Mouse (Mus musculus): ENCODE data around the gene Gm17654. TPM values are rescaled to one million over a fixed set of nuclear protein-coding genes. Genes with fewer than 3 reads are reported as not detected.
"Not testable (repeated sequence)": the region's sequence is repeated elsewhere in the genome, so short reads cannot be mapped to it uniquely, and the experiment has no call there.

Gene Gm17654
- not detected for total RNA-seq (2022)

GRCm38 (mm10) chr14:43579046-43579445, at the start of gene Gm17654:
Gene Gm17654 (minus strand): TSS chr14:43579146.
- DNase-seq (ENCODE audit: low spot score), result not testable (repeated sequence)

GRCm38 (mm10) chr14:43607913-43608312, 29.0 kb upstream of the Gm17654 start, which contains the start of gene Gm10375:
Gene Gm10375 (minus strand): TSS chr14:43608013.
- not testable (repeated sequence) for DNase-seq (ENCODE audit: low spot score)

- DNase-seq (ENCODE audit: low spot score), result not testable (repeated sequence)
Measured at GRCm38 (mm10) chr14:43577969-43578368, 977 bp downstream of the Gm17654 start.

- not testable (repeated sequence) for DNase-seq (ENCODE audit: low spot score)
Measured at GRCm38 (mm10) chr14:43552271-43552670, 26.7 kb downstream of the Gm17654 start.

GRCm38 (mm10) chr14:43546281-43546680, 32.7 kb downstream of the Gm17654 start:
- DNase-seq (ENCODE audit: low spot score), result not testable (repeated sequence)

GRCm38 (mm10) chr14:43543276-43543675, 35.7 kb downstream of the Gm17654 start, which contains the start of gene Gm5799:
Gene Gm5799 (plus strand): TSS chr14:43543576.
- DNase-seq (ENCODE audit: low spot score), result not testable (repeated sequence)

GRCm38 (mm10) chr14:43538144-43538543, 40.8 kb downstream of the Gm17654 start:
- DNase-seq (ENCODE audit: low spot score), result not testable (repeated sequence)

- not testable (repeated sequence) for DNase-seq (ENCODE audit: low spot score)
Measured at GRCm38 (mm10) chr14:43532387-43532786, 46.6 kb downstream of the Gm17654 start.

GRCm38 (mm10) chr14:43532011-43532383, 46.9 kb downstream of the Gm17654 start:
- DNase-seq (ENCODE audit: low spot score), result not testable (repeated sequence)

GRCm38 (mm10) chr14:43531052-43532010, 47.6 kb downstream of the Gm17654 start:
- DNase-seq (ENCODE audit: low spot score), result not testable (repeated sequence)

Other genes with a start within 250 kb of the Gm17654 start
- gene 1700001F09Rik, start 231.3 kb downstream of the Gm17654 start, total RNA-seq (2022), result not detected
- gene Gm8138, start 162.8 kb downstream of the Gm17654 start, total RNA-seq (2022), result not detected
- gene Gm5799, start 35.6 kb downstream of the Gm17654 start, total RNA-seq (2022), result not detected
- gene Gm10375, start 28.9 kb upstream of the Gm17654 start, total RNA-seq (2022), result not detected
- gene Gm8165, start 98.1 kb upstream of the Gm17654 start, total RNA-seq (2022), result not detected
- under 1 TPM in 2 of 4 experiments, not detected in 2; 0.63 to 0.71 TPM for gene Gm7324, start 118.7 kb upstream of the Gm17654 start, total RNA-seq (2022)
- gene Gm16506, start 148.3 kb upstream of the Gm17654 start, total RNA-seq (2022), result not detected
- not detected for gene Gm6526, start 168.7 kb upstream of the Gm17654 start, total RNA-seq (2022)
- not detected for gene Gm8180, start 205.6 kb upstream of the Gm17654 start, total RNA-seq (2022)